Mouse (Mus musculus) forebrain, embryonic 10.5 days (tissue): ENCODE data around the gene Sall4. TPM values are rescaled to one million over a fixed set of nuclear protein-coding genes. Genes with fewer than 3 reads are reported as not detected.

Source experiments
- DNase-seq: peaks from one replicate; pipeline ENCODE4 v3.0.0-alpha.2; 2017; ENCODE audit warnings: low spot score; ENCODE audit errors: extremely low spot score
- H3K27ac ChIP-seq: fragments of 300-500 bp; sonication (generic); 2 replicates; pipeline ENCODE4 v1.5.1; 2016; ENCODE audit warnings: mild to moderate bottlenecking
- H3K27me3 ChIP-seq: fragments of 300-500 bp; sonication (generic); 2 replicates; pipeline ENCODE4 v1.6.1; 2016; ENCODE audit warnings: mild to moderate bottlenecking; ENCODE audit not compliant: poor library complexity, severe bottlenecking
- H3K36me3 ChIP-seq: fragments of 300-500 bp; sonication (generic); replicated peaks from 2 replicates; pipeline ENCODE4 v1.6.1; 2016; ENCODE audit warnings: mild to moderate bottlenecking, moderate library complexity
- H3K4me1 ChIP-seq: fragments of 300-500 bp; sonication (generic); 2 replicates; pipeline ENCODE4 v1.6.1; 2016
- H3K4me3 ChIP-seq: fragments of 300-500 bp; sonication (generic); 2 replicates; pipeline ENCODE4 v1.5.1; 2016; ENCODE audit warnings: mild to moderate bottlenecking, moderate library complexity
- H3K9me3 ChIP-seq: fragments of 300-500 bp; sonication (generic); 2 replicates; pipeline ENCODE4 v1.6.1; 2016; ENCODE audit warnings: mild to moderate bottlenecking, moderate library complexity
- WGBS: fragments of 180-500 bp; shearing (Covaris S2); methylation state at CpG from one replicate; pipeline ENCODE4 v1.1.7; 2016; 5-methylcytosine and 5-hydroxymethylcytosine counted together
- polyA plus RNA-seq: library from polyadenylated mRNA; unstranded; fragments of >200 nt; fragmentation: Nextera tagmentation; extraction: Ambion mirVana; gene quantifications from 2 replicates; pipeline ENCODE4 v1.2.1, GENCODE M21; 2016

The Sall4 gene
- polyA plus RNA-seq = 35.3 and 39.1 TPM in 2 replicates

DNA sequence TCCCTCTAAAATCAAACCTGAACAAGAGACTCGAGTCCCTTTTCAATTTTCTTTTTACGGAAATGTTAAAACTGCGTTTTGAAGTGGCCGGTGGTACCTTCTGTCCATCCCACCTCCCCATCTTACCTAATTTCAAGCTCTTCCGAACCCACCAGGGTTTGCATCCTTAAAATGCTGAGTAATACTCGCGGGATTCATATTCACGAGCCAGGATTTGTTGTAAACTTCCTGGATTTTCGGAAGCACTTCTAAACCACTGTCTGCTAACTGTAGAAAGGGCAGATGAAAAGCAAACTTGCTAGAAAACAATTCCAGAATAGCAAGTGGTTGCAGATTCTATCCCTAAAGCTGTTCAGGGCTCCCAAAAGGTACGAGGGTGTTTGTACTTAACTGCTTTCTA lies at the start of gene Sall4:
Sall4 (minus strand) TSS at position 362 of the 400 bp plus-strand sequence.
- Histone ChIP-seq H3K4me3 (peak within 1 kb of the TSS; percentile 90), H3K27ac (peak within 1 kb of the TSS; percentile 96), H3K36me3 (no peaks in the 10 kb centered on the region), H3K4me1 (peaks cover 60% of the 10 kb centered on the region), H3K27me3 (peaks cover 36% of the 10 kb centered on the region), H3K9me3 (no peaks in the 10 kb centered on the region)
- no peak for DNase-seq
- 11% methylated on average over 10 of the region's 10 CpGs for WGBS

DNA sequence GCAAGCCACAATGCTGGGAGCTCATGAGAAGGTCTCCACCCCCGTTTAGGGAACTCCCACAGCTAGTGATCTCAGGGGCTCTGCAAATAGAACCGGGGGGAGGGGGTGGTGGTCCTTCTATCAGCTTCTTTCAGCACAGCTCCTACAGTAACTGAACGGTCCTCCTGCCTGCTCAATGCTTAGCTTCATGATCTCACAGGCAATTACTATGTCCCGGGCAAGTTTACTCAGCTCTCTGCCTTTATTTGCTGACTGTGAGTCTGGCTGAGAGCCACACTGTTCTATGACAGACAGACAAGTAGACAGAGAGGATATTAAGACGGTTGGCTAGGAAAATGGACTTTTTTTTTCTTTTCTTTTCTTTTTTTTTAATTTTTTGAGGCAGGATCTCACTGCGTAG lies 45.5 kb upstream of the Sall4 start:
- no peak for DNase-seq
- H3K27me3 ChIP-seq = peaks cover 68% of the 10 kb centered on the region
- H3K27ac ChIP-seq = no peak overlapping the region
- H3K9me3 ChIP-seq = no peaks in the 10 kb centered on the region
- peaks cover 21% of the 10 kb centered on the region for H3K4me1 ChIP-seq
- WGBS = 67% methylated on average over 6 of the region's 6 CpGs
- no peak overlapping the region for H3K4me3 ChIP-seq
- H3K36me3 ChIP-seq = no peaks in the 10 kb centered on the region

- peaks cover 42% of the 10 kb centered on the region for H3K4me1 ChIP-seq
Measured at GRCm38 (mm10) chr2:168809895-168810294, 42.2 kb upstream of the Sall4 start.

DNA sequence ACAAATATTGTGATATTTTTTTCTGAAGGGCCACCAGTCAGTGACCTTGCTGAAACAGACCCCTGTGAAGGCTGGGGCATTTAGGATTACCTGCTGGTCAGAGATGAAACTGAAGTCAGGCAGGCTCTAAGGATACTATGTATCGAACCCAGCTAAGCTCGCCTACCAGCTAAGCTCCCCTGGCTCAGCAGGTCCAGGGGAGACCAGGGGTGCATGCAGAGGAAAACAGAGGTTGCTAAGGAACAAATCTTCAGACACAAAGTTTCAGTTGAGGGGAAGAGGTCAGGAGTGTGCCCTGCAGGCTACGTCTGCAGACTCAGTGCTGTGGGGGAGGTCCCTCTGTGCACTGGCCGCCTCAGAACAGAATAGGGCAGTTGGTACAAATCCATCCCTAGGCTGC lies 39.9 kb upstream of the Sall4 start:
- Histone ChIP-seq H3K4me3 (no peak overlapping the region), H3K36me3 (no peaks in the 10 kb centered on the region), H3K4me1 (peaks cover 36% of the 10 kb centered on the region), H3K27me3 (peaks cover 96% of the 10 kb centered on the region), H3K9me3 (no peaks in the 10 kb centered on the region), H3K27ac (peak overlapping the region; percentile 37; the same call in 1 of the 2 replicates)
- 10% methylated on average over 4 of the region's 4 CpGs for WGBS
- DNase-seq = peak; percentile 33

More at GRCm38 (mm10) chr2:168809895-168810294, 42.2 kb upstream of the Sall4 start:
- Histone ChIP-seq H3K27ac (peak overlapping the region; percentile 51; the same call in 1 of the 2 replicates), H3K9me3 (no peaks in the 10 kb centered on the region), H3K36me3 (no peaks in the 10 kb centered on the region), H3K4me3 (peak overlapping the region; percentile 31), H3K27me3 (peaks cover 99% of the 10 kb centered on the region)
- WGBS = 3% methylated on average over 14 of the region's 14 CpGs
- peak; percentile 54 for DNase-seq

GRCm38 (mm10) chr2:168803849-168804248 lies 36.1 kb upstream of the Sall4 start:
- Histone ChIP-seq H3K4me3 (no peak overlapping the region), H3K36me3 (no peaks in the 10 kb centered on the region), H3K27me3 (peaks cover 58% of the 10 kb centered on the region), H3K27ac (no peak overlapping the region), H3K9me3 (no peaks in the 10 kb centered on the region), H3K4me1 (peaks cover 22% of the 10 kb centered on the region)
- DNase-seq = no peak
- 88% methylated on average over 4 of the region's 4 CpGs for WGBS

- WGBS = 88% methylated on average over 12 of the region's 12 CpGs
- H3K27me3 ChIP-seq = peaks cover 13% of the 10 kb centered on the region
- no peak overlapping the region for H3K27ac ChIP-seq
- H3K9me3 ChIP-seq = no peaks in the 10 kb centered on the region
- H3K36me3 ChIP-seq = no peaks in the 10 kb centered on the region
- no peak for DNase-seq
- H3K4me3 ChIP-seq = no peak overlapping the region
- no peaks in the 10 kb centered on the region for H3K4me1 ChIP-seq
Measured at GRCm38 (mm10) chr2:168799326-168799725, 31.6 kb upstream of the Sall4 start.

DNA sequence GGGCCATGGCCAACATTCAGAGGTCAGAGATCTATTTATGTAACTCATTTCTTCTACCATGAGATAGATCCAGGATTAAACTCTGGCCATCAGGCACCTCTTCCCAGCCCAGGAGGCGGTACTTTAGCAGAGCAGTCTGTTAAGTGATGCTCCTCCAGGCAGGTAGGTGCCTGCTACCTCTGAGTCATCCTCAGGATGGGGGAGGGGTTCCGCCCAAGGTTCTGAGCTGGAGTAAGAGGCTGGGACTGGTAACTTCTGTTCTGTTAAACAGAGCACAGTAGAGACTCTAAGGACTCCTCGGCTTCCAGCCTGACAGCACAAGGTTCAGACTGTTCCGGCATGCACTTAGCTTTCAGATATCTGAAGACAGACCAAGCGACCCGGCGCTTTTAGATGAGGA lies 31.2 kb upstream of the Sall4 start:
- Histone ChIP-seq H3K9me3 (no peaks in the 10 kb centered on the region), H3K27me3 (peaks cover 9% of the 10 kb centered on the region), H3K36me3 (no peaks in the 10 kb centered on the region), H3K4me1 (no peaks in the 10 kb centered on the region), H3K4me3 (no peak overlapping the region), H3K27ac (no peak overlapping the region)
- no peak for DNase-seq
- 83% methylated on average over 7 of the region's 7 CpGs for WGBS

DNA sequence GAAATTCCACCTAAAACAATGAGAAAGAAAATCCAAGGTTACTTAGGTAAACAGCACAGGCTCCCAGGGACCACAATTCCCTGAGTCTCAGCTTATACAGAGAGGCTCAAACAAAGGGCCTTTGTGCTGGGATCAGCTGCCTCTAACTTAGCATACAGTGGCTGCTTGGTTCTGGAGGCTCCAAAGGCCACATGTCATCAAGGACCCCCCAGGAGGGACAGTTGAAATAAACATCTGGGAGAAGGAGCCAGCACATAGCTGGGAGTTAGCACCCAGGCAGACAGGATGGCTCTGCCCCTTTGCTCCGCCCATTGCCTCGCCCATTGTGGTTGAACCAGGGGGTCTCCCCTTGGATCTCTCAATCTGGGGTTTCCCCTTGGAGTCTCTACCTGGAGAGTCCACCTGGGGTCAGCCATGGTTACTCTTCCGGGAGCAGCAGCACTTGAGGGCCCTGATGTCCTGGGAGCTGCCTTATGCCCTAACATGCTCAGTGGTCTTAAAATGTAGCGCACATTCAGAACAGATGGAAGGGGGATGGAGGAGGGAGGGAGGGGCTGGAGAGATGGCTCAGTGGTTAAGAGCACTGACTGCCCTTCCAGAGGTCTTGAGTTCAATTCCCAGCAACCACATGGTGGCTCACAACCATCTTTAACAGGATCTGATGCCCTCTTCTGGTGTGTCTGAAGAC lies 23.5 kb upstream of the Sall4 start:
- Histone ChIP-seq H3K27ac (peak overlapping the region; percentile 75), H3K36me3 (no peaks in the 10 kb centered on the region), H3K4me3 (no peak overlapping the region), H3K27me3 (no peaks in the 10 kb centered on the region), H3K9me3 (no peaks in the 10 kb centered on the region), H3K4me1 (peaks cover 15% of the 10 kb centered on the region)
- peak; percentile 50 for DNase-seq
- 43% methylated on average over 4 of the region's 4 CpGs for WGBS

- H3K4me3 ChIP-seq = no peak overlapping the region
- H3K27ac ChIP-seq = no peak overlapping the region
- no peaks in the 10 kb centered on the region for H3K9me3 ChIP-seq
- H3K36me3 ChIP-seq = no peaks in the 10 kb centered on the region
- DNase-seq = no peak
- WGBS = 90% methylated on average over 9 of the region's 9 CpGs
- H3K4me1 ChIP-seq = peaks cover 17% of the 10 kb centered on the region
- H3K27me3 ChIP-seq = peaks cover 30% of the 10 kb centered on the region
Measured at GRCm38 (mm10) chr2:168786174-168786573, 18.4 kb upstream of the Sall4 start.

- H3K9me3 ChIP-seq = no peaks in the 10 kb centered on the region
- H3K27ac ChIP-seq = peak overlapping the region; percentile 20; the same call in 1 of the 2 replicates
- peaks cover 32% of the 10 kb centered on the region for H3K4me1 ChIP-seq
- H3K36me3 ChIP-seq = no peaks in the 10 kb centered on the region
- DNase-seq = no peak
- H3K4me3 ChIP-seq = no peak overlapping the region
- peaks cover 47% of the 10 kb centered on the region for H3K27me3 ChIP-seq
- 35% methylated on average over 9 of the region's 9 CpGs for WGBS
Measured at GRCm38 (mm10) chr2:168780596-168780995, 12.9 kb upstream of the Sall4 start.

DNA sequence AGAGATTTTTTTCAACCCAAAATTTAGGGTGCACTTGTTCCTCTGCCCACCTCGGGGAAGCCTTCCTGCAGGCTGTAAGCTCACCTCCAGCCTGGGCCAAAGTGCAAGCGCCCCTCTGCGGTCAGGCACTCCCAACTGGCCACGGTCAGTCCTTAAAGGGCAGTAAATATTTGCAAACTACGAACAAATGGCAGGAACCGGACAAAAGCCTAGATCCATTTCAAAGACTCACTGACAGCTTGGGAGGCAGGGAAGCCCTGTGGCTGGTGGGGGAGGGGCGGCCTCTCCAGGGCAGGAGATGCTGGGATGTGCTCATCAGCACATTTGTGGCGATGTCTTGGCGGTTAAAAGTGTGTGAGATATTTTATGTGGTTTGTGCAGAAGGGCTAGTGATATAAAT lies 12.3 kb upstream of the Sall4 start:
- peaks cover 32% of the 10 kb centered on the region for H3K4me1 ChIP-seq
- H3K36me3 ChIP-seq = no peaks in the 10 kb centered on the region
- H3K4me3 ChIP-seq = peak overlapping the region; percentile 14; the same call in 1 of the 2 replicates
- H3K9me3 ChIP-seq = no peaks in the 10 kb centered on the region
- no peak for DNase-seq
- peak overlapping the region; percentile 20; the same call in 1 of the 2 replicates for H3K27ac ChIP-seq
- H3K27me3 ChIP-seq = peaks cover 50% of the 10 kb centered on the region
- WGBS = 8% methylated on average over 9 of the region's 9 CpGs

DNA sequence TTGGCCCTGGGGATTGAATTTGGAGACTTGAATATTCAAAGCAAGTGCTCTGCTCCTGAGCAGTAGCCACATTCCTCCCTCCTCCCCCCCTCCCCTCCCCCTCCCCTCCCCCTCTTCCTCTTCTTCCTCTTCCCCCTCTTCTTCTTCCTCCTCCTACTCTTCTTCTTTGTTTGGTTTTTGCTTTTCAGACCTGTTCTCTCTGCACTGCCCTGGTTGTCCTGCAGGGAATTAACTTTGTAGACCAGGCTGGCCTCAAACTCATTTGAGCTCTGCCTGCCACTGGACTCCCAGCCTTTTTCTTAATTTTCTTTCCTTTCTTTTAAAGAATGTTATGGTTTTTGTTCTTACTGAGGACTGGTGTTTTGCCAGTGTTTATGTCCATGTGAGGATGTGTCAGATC lies 9.7 kb upstream of the Sall4 start:
- H3K36me3 ChIP-seq = no peaks in the 10 kb centered on the region
- H3K4me3 ChIP-seq = no peak overlapping the region
- H3K27ac ChIP-seq = peak overlapping the region; percentile 69; the same call in 1 of the 2 replicates
- peaks cover 26% of the 10 kb centered on the region for H3K4me1 ChIP-seq
- no peak for DNase-seq
- no peaks in the 10 kb centered on the region for H3K9me3 ChIP-seq
- H3K27me3 ChIP-seq = peaks cover 35% of the 10 kb centered on the region

DNA sequence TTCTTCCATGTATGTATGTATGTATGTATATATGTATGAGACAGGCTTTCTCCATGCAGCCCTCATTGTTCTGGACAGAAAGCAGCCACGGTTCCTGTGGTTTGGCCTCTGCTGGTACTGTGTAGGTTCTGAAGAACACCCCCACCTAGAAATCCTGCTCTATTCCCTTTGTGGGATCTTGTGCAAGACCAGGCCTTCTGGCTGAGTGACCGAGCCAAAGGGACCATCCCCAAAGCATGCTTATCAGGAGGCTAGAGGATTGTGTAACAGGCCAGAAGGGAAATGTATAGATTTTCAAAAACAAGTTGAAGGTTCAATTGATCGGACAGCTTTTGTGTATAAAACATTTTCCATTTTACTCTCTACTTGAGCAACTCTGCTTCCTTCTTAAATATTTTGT lies 8.5 kb upstream of the Sall4 start:
- no peak for DNase-seq
- no peak overlapping the region for H3K27ac ChIP-seq
- WGBS = 84% methylated on average over 3 of the region's 3 CpGs

More for the DNA sequence above, 8.5 kb upstream of the Sall4 start:
- Histone ChIP-seq H3K4me3 (no peak overlapping the region), H3K27me3 (peaks cover 23% of the 10 kb centered on the region), H3K9me3 (no peaks in the 10 kb centered on the region), H3K4me1 (peaks cover 26% of the 10 kb centered on the region), H3K36me3 (no peaks in the 10 kb centered on the region)
